Mouse (Mus musculus): ENCODE data around the gene Acbd3.

DNA sequence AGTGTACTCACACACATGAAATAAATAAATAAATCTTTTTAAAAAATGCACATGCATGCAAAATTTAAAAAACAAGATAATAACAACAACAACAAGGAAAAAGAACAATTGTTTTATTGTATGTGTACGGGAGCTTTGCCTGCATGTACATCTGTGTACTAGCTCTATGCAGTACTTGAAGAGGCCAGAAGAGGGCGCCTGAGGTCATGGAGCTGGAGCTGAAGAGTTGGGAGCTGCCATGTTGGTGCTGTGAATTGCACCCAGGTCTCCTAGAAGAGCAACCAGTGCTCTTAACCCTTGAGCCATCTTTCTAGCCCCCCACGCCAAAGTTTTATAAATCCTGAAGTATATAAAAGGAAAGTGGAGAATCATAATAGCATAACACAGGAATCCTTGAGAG, 48.8 kb downstream of the Acbd3 start:
- TF ChIP-seq CTCF (IDR thresholded peaks at IDR 0.05; ENCODE audit: extremely low read depth, insufficient read length, insufficient replicate concordance, low read depth, low read length) (peak; percentile 71; the same call in 1 of the 2 replicates), POLR2A (IDR thresholded peaks at IDR 0.05; ENCODE audit: low read depth, low read length) (no peak)
